Mouse (Mus musculus) adipocyte (in vitro differentiated cells): ENCODE measurements around the gene Ccdc81.

ENCODE experiments used
- DNase-seq: peaks from one replicate; pipeline ENCODE4 v3.0.0-alpha.2; 2016; ENCODE audit warnings: low spot score

Ccdc81 gene

DNA sequence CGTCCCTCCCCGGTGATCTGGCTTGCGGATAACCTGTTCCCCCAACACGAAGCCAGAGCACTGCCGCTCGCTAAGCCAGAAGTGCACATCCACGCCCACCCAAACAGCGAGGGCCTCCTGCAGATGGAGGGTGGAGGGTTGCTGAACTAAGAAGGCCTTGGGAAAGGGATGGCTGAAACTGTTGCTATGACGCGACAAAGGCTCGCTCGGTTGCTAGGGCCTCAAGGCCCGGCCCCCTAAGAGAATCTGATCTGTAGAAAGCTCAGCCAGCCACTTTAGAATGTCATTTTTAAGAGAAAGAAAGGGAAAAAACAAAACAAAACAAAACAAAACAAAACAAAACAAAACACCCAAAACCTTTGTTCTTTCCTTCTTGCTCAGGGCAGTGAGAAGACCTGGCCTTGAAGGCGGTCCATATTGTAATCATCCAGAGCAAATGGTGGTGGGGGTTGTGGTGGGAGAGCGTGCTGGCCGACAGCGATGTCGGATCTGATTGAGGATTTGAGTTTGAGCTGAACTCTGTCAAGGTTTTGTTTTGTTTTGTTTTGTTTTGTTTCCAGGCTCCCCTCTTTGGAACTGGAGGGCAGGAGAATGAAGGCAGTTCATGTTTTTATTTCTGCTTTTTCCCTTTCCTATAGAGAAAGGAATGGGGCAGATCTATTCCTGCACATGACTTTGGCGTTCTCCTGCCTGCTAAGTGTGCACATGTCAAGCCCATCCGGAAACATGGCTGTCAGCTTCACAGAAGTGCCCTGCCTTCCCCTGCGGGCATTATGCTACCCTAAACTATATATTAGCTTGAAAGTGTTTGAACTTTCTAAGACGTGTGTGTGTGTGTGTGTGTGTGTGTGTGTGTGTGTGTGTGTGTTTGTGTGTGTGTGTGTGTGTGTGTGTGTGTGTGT, at the start of gene Ccdc81:
Ccdc81 (minus strand) TSS at position 188 of the 902 bp plus-strand sequence.
- DNase-seq, result no peak

DNA sequence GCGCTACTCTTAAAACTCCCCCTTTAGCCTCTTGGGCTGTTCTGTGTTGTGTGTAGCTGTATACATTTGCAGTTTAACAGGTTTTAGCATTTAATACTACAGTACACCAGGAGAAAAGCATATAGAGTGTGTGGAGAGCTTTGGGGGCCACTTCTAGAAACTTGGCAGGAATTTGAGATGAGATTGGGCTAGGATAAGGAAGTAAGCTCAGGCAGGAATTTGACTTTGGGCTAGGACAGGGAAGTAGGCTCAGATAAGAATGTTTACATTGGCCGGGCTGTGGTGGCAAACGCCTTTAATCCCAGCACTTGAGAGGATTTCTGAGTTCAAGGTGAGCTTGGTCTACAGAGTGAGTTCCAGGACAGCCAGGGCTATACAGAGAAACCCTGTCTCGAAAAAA, 46.0 kb upstream of the Ccdc81 start:
- no peak for DNase-seq

DNA sequence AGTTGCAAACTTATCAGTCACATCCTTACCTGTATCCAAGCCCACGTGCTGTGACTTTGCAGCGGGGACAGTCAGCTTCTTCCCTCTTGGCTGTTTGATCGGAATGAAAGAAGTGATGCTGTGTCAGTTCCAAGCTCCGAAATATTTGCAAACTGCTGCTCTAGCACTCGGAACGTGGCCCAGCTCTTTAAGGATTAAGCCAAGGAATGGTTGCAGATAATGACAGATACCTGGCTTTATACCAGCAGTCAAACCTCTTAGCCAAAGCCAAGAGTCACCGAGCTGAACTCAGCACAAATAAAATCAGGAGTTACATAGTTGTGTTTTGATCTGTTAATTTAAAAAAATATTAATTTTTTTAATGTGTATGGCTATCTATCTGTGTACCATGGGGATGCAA, 44.6 kb upstream of the Ccdc81 start:
- DNase-seq, result peak; percentile 25

DNA sequence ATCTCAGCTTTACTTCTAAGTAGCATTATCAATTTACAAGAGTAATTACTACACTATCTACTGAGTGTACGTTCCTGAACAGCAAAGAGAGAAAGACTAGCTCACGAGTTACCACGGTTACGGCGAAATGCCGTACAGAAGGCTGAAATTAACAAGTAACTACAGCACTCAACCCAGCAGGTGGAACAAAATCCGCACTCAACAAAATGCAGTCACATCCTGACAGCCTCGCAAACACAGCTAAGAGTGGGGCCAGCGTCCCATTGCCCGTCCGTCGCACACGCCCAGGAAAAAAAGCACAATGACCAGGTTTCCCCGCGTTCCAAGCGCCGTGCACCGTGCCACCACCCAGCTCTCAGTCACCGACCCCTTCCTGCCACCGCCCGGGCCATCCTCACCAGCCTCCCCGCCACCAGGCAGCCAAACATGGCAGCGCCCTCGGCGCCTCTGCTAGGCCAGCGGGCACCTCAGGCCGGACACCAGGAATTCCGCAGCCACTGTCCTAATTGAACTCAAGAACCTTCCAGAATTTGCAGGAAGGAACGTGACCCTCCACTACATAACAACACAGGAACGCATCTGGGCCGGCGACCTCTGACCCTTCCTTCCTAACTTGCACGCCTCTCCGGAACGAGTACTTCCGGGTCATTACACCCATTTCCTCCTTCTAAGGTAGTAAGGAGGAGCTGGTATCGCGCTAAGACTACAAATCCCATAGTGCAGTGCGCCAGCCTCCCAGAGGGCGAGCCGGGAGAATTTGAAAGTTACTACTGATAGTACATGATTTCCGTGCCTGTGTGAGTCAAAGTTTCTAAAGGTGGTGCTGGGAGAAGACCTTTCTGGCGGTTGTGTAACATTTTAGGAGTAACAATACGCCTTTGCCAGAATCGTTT, 37.4 kb upstream of the Ccdc81 start, which contains the start of gene Hikeshi:
Hikeshi (minus strand) TSS at position 634 of the 893 bp plus-strand sequence.
- peak; percentile 97 for DNase-seq

DNA sequence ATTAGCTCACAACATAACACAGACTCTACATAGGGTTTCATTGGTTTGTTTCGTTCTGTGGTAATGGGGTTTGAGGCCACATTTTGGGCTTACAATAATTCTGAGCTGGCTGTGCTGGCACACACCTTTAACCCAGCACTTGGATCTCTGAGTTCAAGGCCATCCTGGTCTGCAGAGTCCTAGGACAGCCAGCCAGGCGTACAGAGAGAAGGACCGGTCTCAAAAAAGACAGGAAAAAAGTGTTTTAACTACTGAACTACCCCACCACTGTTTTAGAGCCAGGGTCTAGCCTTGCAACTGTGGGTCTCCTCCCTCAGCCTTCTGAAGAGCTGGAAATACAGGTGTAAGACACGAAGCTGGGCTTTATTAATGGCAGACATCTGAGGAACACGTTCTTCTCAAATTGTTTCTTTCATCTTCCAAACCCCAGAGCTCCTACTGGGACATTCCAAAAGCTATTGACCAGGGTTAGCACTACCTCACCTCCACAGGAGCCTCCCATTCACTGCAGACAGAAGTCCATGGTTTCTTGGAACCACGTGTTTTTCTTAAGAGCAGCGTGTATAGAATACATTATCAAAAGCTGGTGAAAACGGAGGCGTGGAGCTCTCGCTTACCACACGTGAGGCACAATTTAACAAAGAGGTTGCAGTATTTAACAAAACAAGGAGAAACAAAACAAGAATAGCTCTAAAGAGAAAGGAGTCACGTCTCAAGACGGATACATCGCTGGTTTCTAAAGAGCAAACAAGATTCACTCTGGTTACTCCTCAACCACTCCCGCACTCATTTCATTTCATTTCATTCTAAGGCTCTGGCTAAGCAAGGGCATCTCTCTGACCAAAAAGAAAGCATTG, 36.3 kb upstream of the Ccdc81 start:
- no peak for DNase-seq

DNA sequence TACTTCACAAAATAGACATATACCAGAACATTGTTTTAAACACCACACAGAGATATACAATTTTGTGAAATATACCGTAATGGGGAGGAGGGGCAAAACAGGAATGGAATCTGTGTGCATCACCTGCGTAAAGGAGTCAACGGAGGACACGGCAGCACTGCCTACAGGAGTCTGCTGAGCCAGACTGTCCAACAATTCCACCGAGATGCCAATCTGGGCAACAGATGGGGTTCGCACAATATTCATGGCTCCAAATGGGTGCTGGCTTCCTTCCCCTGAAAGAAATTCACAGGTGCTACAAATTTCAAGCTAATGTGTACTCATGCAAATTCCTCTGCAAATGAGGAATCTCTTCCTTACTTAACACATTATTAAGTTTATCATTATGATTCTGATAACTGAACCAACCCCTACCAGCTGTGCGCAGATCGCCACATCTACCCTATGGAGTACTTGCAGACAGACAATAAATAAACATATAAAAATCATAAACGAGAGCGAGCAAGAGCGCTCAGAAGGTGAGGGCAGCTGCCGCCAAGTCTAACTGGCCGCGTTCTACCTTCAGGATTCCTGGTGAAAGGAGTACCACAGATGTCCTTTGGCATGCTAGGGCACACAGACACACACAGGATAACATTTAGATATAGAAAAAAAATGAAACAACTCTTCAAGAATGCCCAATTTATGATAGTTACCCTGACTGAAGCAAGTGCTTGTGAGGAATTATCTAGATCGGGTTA, 20.2 kb upstream of the Ccdc81 start:
- DNase-seq, result no peak

DNA sequence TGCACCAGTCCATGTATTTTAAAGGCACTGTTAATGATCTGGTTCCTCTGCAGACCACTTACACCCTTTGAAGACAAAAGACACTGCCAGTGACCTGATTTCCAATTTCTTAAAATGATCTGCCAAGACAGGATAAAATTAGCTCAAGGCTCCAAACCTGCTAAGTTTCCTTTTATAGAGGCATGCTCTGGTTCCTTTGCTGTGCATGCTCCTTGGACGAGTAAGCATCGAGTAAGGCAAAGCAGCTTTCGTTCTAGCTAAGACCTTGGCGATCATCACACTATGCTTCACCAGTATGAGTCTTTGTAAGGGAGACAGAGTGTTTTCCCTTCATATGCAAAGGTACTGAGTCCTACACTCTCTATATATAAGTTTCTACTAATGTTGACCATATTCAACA, 14.3 kb upstream of the Ccdc81 start:
- no peak for DNase-seq

DNA sequence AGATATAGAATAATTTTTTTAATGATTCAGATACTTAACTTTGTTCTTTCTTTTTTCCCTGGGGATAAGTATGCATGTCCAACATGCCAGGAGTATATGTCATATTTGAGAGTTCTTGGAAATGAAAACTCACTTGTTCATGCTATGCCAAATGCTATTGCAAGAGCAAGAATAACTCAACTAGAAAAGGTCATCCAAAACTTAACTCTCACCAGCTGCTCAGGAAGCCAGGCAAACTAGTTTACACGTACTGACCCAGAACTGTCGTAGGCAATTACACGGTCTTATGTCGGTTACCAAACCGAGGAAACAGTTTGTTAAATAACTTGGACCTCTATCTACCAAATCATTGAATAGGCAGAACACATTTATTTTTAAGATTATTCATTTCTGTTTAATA, 13.3 kb upstream of the Ccdc81 start:
- DNase-seq, result peak; percentile 37

DNA sequence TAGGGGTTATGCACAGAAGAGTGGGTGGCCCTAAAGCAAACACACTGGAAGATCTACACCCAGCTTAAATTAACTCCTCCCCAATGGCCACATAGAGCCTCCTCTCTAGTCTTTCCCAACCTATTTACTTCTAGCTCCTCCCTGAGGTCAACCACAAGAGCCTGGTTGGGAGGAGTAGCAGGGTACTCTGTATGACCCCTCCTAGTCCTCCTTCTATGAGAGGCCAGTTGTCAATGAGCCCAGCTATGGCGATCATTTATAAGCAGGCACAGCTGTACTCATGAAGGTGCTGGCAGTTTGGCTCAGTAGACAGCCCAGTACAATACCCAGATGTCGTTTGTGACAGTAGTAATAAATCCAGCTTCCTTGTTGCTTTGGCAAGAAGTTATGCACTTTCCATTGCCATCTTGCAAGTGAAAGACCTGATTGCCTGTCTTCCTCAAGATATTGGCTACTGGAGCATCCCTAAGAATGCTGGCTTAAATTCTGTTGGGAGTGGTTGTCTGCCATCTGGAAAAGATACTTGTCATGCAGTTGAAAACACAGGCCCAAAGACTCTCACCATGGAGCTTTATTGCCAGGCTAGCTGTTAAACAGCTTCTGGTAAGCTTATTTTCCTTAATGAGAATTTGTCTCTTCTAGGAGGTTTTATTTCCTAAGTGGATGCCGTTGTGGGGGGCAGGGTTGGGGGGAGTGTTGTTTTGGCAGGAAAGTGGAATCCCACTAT, 10.2 kb upstream of the Ccdc81 start:
- peak; percentile 3 for DNase-seq

DNA sequence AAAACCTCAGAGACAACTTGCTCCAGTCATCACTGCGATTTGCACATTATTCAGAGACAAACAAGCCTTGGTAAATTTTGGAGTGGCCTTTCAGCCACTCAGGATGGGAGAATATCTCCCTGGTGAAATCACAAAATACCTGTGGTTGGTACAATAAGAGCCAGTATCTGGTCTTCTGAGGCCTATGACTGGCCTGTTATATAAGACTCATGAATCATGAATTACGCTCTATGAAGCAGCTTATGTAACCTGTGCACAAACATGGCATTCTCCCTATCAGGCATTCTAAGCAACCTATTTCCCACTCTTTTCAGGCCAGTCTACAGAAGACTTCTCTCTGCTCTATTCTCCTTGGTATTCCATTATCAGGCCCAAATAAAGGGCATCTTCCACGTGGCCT, 8.9 kb upstream of the Ccdc81 start:
- DNase-seq, result no peak

DNA sequence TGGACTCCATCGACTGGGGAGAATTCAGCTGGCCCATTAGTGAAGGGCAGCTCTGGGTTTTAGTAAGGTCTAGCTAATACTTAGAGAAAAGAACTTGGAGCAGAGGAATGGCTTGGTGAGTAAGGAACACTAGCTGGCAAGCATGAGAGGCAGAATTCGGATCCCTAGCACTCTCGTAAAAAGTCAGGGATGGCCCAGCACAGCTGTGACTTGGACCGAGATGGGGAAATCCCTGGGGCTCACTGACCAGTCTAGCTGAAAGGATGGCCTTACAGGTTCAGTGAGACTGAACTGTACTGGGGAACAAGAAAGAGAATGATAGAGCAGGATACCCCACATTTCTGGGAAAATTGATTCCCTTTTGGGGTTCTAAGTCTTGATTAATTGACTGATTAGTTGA, 6.3 kb upstream of the Ccdc81 start:
- no peak for DNase-seq

DNA sequence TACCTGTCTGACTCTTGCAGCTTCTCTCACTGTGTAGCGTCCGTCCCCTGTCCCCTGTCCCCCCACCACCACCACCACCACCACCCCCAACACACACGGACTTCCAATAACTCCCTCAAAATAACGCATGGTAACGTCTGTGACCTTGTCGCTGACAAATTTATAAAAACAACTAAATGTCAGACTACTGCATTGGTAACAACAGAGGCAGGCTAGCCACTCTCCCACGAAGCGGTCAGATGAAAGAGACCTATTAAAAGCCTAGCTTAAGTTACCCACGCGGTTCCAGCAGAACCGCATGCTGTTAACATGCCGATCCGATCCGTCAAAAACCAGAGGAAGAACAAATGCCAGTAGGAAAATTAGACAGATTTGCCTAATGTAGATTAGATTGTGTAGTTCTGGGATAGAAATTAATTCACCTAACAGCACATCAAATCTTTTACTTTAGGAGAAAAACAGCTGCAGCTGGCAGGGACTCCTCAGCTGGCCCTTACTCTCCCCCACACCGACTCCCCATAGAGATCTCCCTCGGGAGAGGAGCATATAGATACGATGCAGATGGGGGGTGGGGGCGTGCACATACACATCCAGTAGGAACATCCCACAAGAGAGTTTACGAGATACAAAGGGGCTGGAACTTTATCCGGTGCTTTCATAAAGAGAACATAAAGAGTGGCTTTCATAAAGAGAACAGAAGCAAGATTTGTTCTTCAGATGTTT, 5.6 kb upstream of the Ccdc81 start:
- no peak for DNase-seq

DNA sequence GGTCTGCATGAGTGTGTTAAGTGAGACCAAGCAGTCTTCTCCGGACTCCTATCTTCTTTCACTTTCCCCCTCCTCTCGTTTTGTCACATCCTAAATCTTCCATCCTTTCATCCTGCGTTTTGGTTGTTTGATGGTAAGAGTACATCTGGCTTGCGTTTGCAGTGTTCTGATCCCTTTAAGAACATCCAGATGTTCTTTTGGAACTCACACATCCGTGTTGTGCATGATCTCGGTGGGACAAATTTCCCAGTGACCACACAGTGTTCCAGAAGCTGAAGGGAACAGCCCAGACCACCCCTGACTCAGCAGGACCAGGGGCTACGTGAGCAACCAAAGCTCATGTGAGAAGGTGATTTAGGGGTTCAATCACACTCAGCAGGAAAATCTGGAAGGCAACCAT, 5.0 kb upstream of the Ccdc81 start:
- no peak for DNase-seq

DNA sequence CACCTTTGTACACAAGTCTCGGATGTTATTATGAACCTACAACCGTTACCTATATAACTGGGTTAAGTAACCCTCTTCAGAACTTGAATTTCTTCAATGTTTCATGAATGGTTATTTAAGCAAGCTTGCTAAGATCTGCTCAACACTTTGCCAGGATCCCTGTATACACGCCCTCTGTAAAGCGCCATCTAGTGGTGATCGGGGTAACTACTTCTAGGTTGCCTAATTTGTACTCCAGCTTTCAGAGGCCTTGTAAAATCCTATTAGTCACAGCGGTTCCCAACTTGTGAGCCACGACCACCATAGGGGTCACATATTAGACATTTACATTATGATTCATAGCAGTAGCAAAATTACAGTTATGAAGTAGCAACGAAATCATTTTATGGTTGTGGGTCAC, 4.5 kb upstream of the Ccdc81 start:
- DNase-seq, result peak; percentile 83

DNA sequence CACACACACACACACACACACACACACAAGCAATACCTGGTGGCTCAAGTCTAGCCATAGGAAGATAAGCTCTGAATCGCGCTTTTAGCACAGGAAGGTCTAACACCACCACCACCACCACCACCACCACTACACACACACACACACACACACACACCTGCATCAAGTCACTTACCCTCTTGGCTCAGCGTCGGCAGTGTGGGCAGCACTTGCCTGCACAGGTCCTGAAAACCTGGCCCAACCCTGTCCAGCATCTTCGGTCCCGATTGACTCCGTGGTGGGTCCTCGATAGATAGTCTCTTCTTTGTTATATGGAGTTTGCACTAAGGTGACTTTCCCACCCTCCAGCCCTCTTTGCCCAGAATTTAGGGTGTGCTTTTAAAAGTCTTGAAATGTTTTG, 422 bp downstream of the Ccdc81 start:
- no peak for DNase-seq

DNA sequence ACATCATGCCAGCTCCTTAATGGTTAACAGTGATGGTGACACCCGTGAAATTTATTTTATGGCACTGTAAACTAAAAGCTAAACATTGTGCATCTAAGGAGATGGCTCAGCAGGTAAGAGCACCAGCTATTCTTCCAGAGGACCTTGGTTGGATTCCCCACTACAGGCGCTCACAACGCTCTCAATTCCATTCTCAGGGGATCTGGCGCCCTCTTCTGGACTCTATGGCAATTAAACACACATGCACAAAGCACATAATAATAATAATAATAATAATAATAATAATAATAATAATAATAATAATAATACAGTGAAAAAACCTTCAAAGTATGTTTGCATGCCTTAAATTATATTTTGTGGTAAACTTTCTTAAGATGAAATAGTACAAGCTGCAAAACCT, 11.6 kb downstream of the Ccdc81 start:
- no peak for DNase-seq

DNA sequence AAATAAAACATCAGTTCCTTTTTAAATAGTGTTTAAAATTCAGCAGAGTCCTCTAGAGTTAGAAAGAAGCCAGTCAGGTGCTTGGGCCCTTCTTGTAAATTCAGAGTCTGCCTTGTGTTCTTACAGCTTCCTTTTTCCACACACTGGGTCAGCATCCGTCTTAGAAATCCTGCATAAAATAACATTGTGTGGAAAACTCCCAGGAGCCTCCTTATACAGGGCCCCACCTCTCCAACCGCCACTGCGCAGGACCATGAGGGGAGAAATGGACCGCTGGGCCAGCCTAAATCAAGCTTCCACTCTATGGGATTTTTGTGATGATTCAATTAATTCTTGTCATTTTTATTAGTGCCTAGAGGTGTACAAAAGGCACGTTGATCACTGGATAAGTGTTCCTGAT, 12.0 kb downstream of the Ccdc81 start:
- DNase-seq, result no peak

DNA sequence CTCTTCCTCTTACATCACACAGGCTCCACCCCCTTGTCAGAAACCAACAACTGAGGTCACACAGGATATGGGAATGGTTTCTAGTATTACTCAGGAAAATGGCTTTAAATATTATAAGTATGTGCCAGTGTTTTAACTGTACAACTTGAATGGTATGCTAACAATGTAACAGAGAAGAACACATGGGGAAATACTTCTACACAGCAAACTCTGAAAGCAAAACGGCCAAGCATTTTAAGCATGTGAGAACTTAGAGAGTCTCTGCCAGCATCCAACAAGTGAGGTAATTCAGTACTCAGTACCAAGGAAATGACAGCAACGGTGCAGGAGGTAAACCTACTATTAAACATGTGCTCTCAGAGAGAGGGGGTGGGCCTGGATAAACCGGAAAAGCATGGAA, 18.9 kb downstream of the Ccdc81 start:
- DNase-seq, result no peak

DNA sequence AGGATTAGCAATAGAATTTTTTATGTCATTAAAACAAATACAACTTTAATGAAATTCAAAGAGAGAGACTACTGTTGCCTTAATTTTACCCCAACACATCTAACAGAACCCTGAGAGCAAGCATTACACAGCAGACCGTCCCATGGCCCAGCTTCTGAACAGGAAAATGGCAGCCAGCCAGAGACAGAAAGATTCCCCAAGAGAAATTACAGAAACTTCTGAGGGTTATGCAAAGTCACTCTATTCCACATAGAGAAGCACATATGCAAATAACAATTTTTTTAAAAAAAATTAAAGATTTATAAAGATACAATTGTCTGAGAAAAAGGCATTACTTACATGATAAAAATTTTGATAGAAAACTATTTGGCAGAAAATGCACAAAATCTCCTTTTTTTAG, 23.7 kb downstream of the Ccdc81 start:
- peak; percentile 58 for DNase-seq

DNA sequence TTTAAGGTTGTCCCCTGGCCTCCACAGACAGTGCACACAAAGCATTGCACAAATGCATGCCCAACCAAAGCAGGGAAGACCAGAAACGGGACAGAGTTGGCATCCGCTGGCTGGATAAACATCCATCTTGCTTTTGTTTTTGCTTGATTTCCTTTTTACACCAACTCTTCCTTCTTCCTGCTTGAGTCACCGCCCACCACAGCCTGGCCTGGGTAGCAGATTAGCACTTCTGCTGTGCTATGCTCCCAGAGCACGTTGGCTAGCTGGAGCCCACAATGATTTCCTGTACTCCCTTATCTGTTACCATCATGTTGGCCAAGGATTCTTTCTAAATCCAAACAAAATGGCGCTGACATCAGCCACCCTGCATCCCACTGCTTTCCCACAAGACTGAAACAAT, 36.2 kb downstream of the Ccdc81 start:
- DNase-seq, result no peak
